Mouse (Mus musculus) liver, adult 2 months (tissue): ENCODE data around the gene Prickle2.

Source experiments
- CTCF ChIP-seq: fragments of 200-500 bp; IDR thresholded peaks from 2 replicates; pipeline ENCODE4 v1.5.1; 2011; ENCODE audit warnings: low read depth, low read length, control low read depth
- POLR2A ChIP-seq: fragments of 200-500 bp; IDR thresholded peaks from 2 replicates; pipeline ENCODE4 v1.6.1; 2011; ENCODE audit warnings: low read length, control low read depth; ENCODE audit not compliant: insufficient read depth; ENCODE audit errors: extremely low read depth

GRCm38 (mm10) chr6:92648571-92648970 is 57.4 kb downstream of the Prickle2 start:
- TF ChIP-seq POLR2A (no peak), CTCF (no peak)
